Mouse (Mus musculus) C2C12 (cell line): Measurements from ENCODE around the gene Fau. TPM values are rescaled to one million over a fixed set of nuclear protein-coding genes. Genes with fewer than 3 reads are reported as not detected.

Experiments used
- H3K27me3 ChIP-seq: one replicate; pipeline ENCODE4 v1.6.1; 2011; ENCODE audit not compliant: control insufficient read depth, insufficient read depth, insufficient read length
- H3K36me3 ChIP-seq: one replicate; pipeline ENCODE4 v1.6.1; 2011; ENCODE audit not compliant: control insufficient read depth, insufficient read depth
- H3K4me3 ChIP-seq: one replicate; pipeline ENCODE4 v1.5.1; 2011; ENCODE audit warnings: mild to moderate bottlenecking, control low read depth; ENCODE audit not compliant: poor library complexity, insufficient read depth, severe bottlenecking
- H3K79me2 ChIP-seq: one replicate; pipeline ENCODE4 v1.6.1; 2011; ENCODE audit not compliant: control insufficient read depth, insufficient read depth
- H3K79me3 ChIP-seq: one replicate; pipeline ENCODE4 v1.6.1; 2011; ENCODE audit warnings: low read depth, control low read depth
- H3ac ChIP-seq: one replicate; pipeline ENCODE3; 2011; ENCODE audit warnings: low read depth; ENCODE audit not compliant: control insufficient read depth, insufficient read length
- CEBPB ChIP-seq: IDR thresholded peaks from one replicate; pipeline ENCODE4 v1.6.1; 2011; ENCODE audit warnings: low read depth, mild to moderate bottlenecking, control low read depth, moderate library complexity
- CTCF ChIP-seq: IDR thresholded peaks from one replicate; pipeline ENCODE4 v1.5.1; 2011; ENCODE audit not compliant: control insufficient read depth, insufficient read depth, insufficient read length
- FOSL1 ChIP-seq: IDR thresholded peaks from one replicate; pipeline ENCODE4 v1.8.0; 2011; ENCODE audit warnings: mild to moderate bottlenecking, low read length; ENCODE audit not compliant: poor library complexity, insufficient read depth, severe bottlenecking
- MAX ChIP-seq: IDR thresholded peaks from one replicate; pipeline ENCODE4 v1.6.1; 2011; ENCODE audit warnings: mild to moderate bottlenecking, control low read depth
- MYOD1 ChIP-seq: IDR thresholded peaks from one replicate; pipeline ENCODE4 v1.6.1; 2011; ENCODE audit warnings: low read depth; ENCODE audit not compliant: control insufficient read depth, insufficient read length
- MYOG ChIP-seq: IDR thresholded peaks from one replicate; pipeline ENCODE4 v1.6.1; 2011; ENCODE audit not compliant: control insufficient read depth, insufficient read length; ENCODE audit errors: extremely low read depth
- USF1 ChIP-seq: IDR thresholded peaks from one replicate; pipeline ENCODE4 v1.6.1; 2011; ENCODE audit warnings: low read depth, mild to moderate bottlenecking, control low read depth, moderate library complexity
- long read RNA-seq, 2 experiments: library from polyadenylated mRNA; unstranded; transcript quantifications; one replicate each; pipeline ENCODE4 v2.0.0; 2019 to 2020
- polyA plus RNA-seq: library from polyadenylated mRNA; unstranded; fragments of >200 nt; fragmentation: generic; extraction: Trizol; gene quantifications from one replicate; pipeline ENCODE4 v1.2.1, GENCODE M21; 2012; ENCODE audit warnings: missing spikeins

Gene Fau
- 2,541 TPM for polyA plus RNA-seq
- long read RNA-seq, experiment 1, transcript Fau-202 (5 exons, 613 nt), result major isoform, 511 of 719 reads
- long read RNA-seq, experiment 1, transcript Fau-207 (4 exons, 744 nt), result minor isoform, 69 of 719 reads
- long read RNA-seq, experiment 1, transcript Fau-201 (5 exons, 508 nt), result minor isoform, 105 of 719 reads
- long read RNA-seq, experiment 1, partial matches to known transcripts, result 17 of 719 reads
- long read RNA-seq, experiment 1, other reads (novel, unspliced or antisense), result 13 of 719 reads
- long read RNA-seq, experiment 2, transcript Fau-207 (4 exons, 744 nt), result minor isoform, 7 of 318 reads
- long read RNA-seq, experiment 2, transcript Fau-201 (5 exons, 508 nt), result minor isoform, 48 of 318 reads
- long read RNA-seq, experiment 2, transcript Fau-202 (5 exons, 613 nt), result major isoform, 260 of 318 reads
- long read RNA-seq, experiment 2, partial matches to known transcripts, result 2 of 318 reads
- long read RNA-seq, experiment 2, other reads (novel, unspliced or antisense), result 1 of 318 reads

DNA sequence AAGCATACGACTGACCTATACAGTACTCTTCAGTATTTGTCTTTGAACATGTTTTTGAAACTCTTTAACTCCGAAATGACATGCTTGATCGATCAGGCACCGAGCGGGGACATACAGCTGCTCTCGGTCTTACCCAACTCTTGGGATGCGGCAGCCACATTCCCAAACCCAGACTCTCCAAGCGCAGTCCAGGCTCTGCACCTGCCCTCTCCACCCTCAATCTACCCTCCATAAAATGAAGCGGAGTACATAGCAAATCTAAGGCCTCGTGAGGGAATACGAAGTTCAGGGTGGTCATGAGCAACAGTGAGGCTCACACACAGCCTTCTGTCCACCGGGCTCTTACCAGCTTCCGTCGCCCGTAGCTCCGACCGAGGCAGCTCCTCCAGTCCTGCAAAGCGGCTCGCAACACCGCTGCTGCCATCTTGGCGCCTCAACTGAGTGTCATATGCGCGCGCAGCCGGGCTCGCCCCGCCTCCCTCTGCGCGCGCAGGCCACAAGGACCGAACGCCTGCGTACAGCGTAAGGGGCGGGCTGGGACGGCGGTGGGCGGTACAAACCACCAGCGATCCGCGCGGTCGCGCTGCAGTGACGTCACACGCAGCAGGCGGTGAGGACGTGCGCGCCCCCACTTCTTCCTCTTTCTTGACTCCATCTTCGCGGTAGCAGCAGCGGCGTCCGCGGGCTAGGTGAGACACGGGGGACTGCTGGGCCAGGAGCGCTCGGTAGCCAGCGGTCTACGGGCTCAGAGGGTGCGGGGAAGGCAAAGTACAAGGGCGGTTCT, at the start of gene Fau, which contains the start of gene Mrpl49:
Gene Fau (plus strand): TSS at position 532 of the 784 bp plus-strand sequence.
Gene Mrpl49 (minus strand): TSS at position 473 of the 784 bp plus-strand sequence.
- TF ChIP-seq CTCF (no peak), MAX (peak; percentile 53)
- Histone ChIP-seq H3K27me3 (no peaks in the 10 kb centered on the region), H3K36me3 (peaks cover 38% of the 10 kb centered on the region), H3K4me3 (peak within 1 kb of the TSS; percentile 98), H3K79me2 (peaks cover 68% of the 10 kb centered on the region), H3K79me3 (peaks cover 46% of the 10 kb centered on the region), H3ac (peak within 1 kb of the TSS; percentile 78)

DNA sequence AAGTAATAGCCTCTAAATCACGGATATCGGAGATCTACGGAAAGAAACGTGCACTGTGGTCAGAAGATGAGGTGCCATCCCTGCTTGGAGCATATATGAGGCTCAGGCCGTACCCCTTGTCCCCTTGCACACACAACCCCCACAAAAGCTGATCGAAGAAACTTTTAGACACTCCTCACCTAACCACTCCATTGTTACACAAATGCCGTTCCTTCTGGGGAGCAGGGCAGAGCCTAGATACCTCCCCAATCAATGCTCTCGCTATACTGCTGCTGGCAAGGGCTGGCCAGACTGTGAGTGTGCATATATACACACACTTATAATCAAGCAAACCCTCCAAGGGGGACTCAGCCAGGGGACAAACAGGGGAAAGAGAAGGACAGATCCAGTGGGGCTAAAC, 48.5 kb upstream of the Fau start:
- H3K27me3 ChIP-seq, result no peaks in the 10 kb centered on the region
- no peak for TF ChIP-seq USF1
- no peak for TF ChIP-seq MYOD1
- no peak for TF ChIP-seq CTCF
- TF ChIP-seq CEBPB, result no peak
- no peak for TF ChIP-seq MAX
- H3K36me3 ChIP-seq, result peaks cover 5% of the 10 kb centered on the region
- no peak overlapping the region for H3ac ChIP-seq
- peaks cover 10% of the 10 kb centered on the region for H3K79me2 ChIP-seq
- H3K79me3 ChIP-seq, result no peaks in the 10 kb centered on the region
- H3K4me3 ChIP-seq, result no peak overlapping the region

DNA sequence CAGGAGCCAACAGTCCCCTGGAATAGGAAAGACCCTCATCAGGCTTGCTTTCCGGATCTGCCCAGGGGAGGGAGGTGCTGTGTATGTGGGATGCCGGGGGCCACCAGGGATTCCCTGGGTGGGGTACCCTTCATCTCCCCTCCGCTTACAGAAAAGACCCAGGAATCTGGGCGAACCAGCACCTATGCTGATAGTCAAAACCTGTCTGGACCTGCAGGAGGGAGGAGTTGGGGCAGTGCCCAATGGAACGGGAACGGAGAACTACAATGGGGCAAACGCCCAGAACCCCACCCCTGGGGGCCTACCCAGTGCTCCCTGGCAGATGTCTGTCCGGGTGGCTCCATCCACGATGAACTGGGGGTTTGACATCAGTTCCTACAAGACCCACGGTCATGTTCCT, 44.0 kb upstream of the Fau start:
- peaks cover 15% of the 10 kb centered on the region for H3K79me2 ChIP-seq
- no peaks in the 10 kb centered on the region for H3K27me3 ChIP-seq
- H3K79me3 ChIP-seq, result no peaks in the 10 kb centered on the region
- no peak for TF ChIP-seq CEBPB
- H3ac ChIP-seq, result no peak overlapping the region
- H3K4me3 ChIP-seq, result no peak overlapping the region
- no peaks in the 10 kb centered on the region for H3K36me3 ChIP-seq

- H3ac ChIP-seq, result peak overlapping the region; percentile 71
- H3K4me3 ChIP-seq, result peak overlapping the region; percentile 42
- TF ChIP-seq CTCF (no peak), MYOD1 (no peak), FOSL1 (no peak), USF1 (no peak), MAX (no peak), CEBPB (no peak)
- H3K36me3 ChIP-seq, result no peaks in the 10 kb centered on the region
- peaks cover 15% of the 10 kb centered on the region for H3K79me2 ChIP-seq
- H3K27me3 ChIP-seq, result no peaks in the 10 kb centered on the region
- H3K79me3 ChIP-seq, result no peaks in the 10 kb centered on the region
Observed at GRCm38 (mm10) chr19:6014991-6015510, 42.6 kb upstream of the Fau start.

- Histone ChIP-seq H3K36me3 (no peaks in the 10 kb centered on the region), H3K4me3 (peak within 1 kb of the TSS; percentile 42), H3K79me3 (no peaks in the 10 kb centered on the region), H3K27me3 (no peaks in the 10 kb centered on the region), H3ac (peak within 1 kb of the TSS; percentile 71), H3K79me2 (peaks cover 15% of the 10 kb centered on the region)
- TF ChIP-seq MYOG (no peak), USF1 (no peak), CTCF (no peak), MAX (no peak), FOSL1 (no peak), MYOD1 (peak; percentile 61), CEBPB (no peak)
Observed at GRCm38 (mm10) chr19:6015511-6016315, 41.9 kb upstream of the Fau start, which contains the start of gene Capn1. TSS of gene Capn1 (minus strand) at chr19:6015897.
